ENCODE assay signal across 18 mouse cellular contexts in the genomic region with DNA sequence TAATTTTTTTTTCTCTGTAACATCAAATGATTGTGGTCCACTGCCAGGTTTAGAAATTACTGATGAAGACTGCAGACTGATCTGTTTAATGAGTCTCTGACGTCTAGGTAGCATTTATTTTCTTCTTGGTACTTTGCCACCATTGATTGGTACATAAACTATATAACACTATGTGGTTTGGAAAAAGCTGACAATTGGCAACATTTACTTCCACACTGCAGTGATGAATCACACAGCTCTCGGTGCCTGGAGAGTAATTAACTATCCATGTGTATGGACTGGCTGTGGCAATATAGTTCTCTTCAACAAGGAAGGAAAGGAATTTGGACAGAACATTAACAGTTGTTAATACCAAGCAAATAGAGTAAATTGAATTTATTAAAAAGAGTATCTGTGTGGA.
"Had no signal": no experiment of that assay in that cellular context is flagged by ENCODE, and none has a peak within 500 bp of the region (broad histone marks: within the 10 kb centered on the region; RNA-seq: fewer than 3 reads in every experiment).

No protein-coding gene starts in this region.

- H3K36me3 ChIP-seq: limb, embryonic 15.5 days; liver, embryonic 12.5 days; liver, embryonic 15.5 days; midbrain, embryonic 12.5 days had no signal

- H3K27me3 ChIP-seq: limb, embryonic 12.5 days; limb, embryonic 15.5 days; liver, embryonic 12.5 days; liver, embryonic 15.5 days; midbrain, embryonic 12.5 days had no signal

- H3K4me1 ChIP-seq: limb, embryonic 12.5 days; limb, embryonic 15.5 days; liver, embryonic 12.5 days; liver, embryonic 15.5 days; midbrain, embryonic 12.5 days had no signal

- H3K4me3 ChIP-seq: left cerebral cortex, adult 2 months; limb, embryonic 12.5 days; limb, embryonic 15.5 days; liver, embryonic 12.5 days; liver, embryonic 15.5 days; midbrain, embryonic 12.5 days; myocyte had no signal

- DNase-seq: kidney, adult 2 months; kidney, postnatal 25 days; layer of hippocampus, postnatal 36 days; left cerebral cortex, postnatal 4 days; lung, adult 2 months; lung, postnatal 14 days; lung, postnatal 4 days; thymus, adult 18-20 months; thymus, postnatal 36 days had no signal

- H3K4me2 ChIP-seq: limb, embryonic 12.5 days; limb, embryonic 15.5 days; liver, embryonic 12.5 days; liver, embryonic 15.5 days; midbrain, embryonic 12.5 days had no signal

- H3K9ac ChIP-seq: limb, embryonic 12.5 days; limb, embryonic 15.5 days; liver, embryonic 12.5 days; liver, embryonic 15.5 days; midbrain, embryonic 12.5 days had no signal

- ATAC-seq: liver, embryonic 12.5 days; midbrain, embryonic 16.5 days had no signal

- H3K27ac ChIP-seq: kidney, postnatal 0 days; left cerebral cortex, adult 2 months; limb, embryonic 12.5 days; limb, embryonic 15.5 days; liver, embryonic 12.5 days; liver, embryonic 15.5 days; midbrain, embryonic 12.5 days had no signal

- H3K9me3 ChIP-seq: limb, embryonic 12.5 days; limb, embryonic 15.5 days; liver, embryonic 12.5 days; liver, embryonic 15.5 days; midbrain, embryonic 12.5 days had no signal
